Mouse (Mus musculus) layer of hippocampus, postnatal 36 days (tissue): Measurements from ENCODE around the gene Ltbp1. TPM values are rescaled to one million over a fixed set of nuclear protein-coding genes. Genes with fewer than 3 reads are reported as not detected.

Source experiments
- DNase-seq, 2 experiments: peaks; one replicate each; pipeline ENCODE4 v3.0.0; 2022
- total RNA-seq, 2 experiments: library from RNA; stranded (reverse); gene quantifications; 2 replicates each; pipeline ENCODE4 v1.2.3; 2021

Ltbp1 gene
- total RNA-seq, 2 experiments from 2014 or later, result 6.4 to 7.5 TPM

DNA sequence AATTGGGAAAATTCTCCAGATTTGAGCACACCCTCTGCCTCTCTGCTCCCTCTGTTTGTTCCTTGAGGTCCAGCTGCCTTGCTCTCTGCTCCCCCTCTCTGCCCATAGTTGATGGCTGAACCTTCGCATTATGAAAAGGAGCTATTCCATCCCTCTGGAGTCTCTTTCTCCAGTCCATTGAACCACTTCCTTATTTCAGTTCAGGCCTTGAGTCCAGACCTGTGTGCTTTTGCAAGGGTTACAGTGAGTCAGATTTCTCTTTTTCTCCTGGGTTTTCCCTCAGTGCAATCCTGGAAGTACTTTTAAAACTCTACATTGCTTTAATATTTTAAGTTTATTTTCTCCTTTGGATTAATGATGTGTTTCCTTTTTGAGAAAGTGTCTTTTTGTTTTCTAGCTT, 236.7 kb downstream of the Ltbp1 start:
- DNase-seq, result no peak

DNA sequence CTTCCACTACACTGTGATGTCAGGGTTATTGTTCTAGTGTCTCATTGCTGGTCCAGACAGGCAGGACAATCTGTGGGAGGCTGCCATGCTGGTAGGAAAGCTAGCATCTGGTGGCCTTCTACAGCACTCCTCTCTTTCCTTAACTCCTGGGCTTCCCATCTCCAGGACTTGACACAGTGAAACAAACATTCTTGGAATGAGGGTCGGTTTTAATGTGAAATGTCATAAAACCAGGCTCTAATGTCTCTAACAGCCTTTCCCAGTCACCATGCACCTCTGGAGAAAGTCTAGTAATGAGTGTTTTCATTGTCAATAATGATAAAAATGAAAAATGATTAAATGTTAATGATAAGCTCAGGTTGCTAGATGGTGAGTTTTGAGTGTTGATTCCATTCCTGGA, 237.9 kb downstream of the Ltbp1 start:
- no peak for DNase-seq

DNA sequence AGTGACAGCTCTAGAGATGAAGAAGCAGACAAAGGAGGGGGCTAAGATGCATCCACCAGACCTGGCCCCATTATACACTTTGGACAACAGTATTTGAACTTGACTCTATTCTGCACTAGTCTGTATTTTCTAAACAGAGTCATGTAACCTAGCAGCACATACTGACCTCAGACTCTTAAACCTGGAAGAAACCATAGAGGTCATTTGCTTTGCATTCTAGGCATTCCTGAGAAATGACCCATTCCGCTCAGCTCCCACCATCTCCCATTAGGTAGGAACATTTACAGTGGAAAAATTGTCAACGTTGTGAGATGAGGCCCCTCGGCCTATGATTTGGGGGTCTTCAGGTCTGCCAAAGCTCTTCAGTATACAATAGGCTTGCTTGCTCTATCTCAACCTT, 238.8 kb downstream of the Ltbp1 start:
- DNase-seq, result no peak

DNA sequence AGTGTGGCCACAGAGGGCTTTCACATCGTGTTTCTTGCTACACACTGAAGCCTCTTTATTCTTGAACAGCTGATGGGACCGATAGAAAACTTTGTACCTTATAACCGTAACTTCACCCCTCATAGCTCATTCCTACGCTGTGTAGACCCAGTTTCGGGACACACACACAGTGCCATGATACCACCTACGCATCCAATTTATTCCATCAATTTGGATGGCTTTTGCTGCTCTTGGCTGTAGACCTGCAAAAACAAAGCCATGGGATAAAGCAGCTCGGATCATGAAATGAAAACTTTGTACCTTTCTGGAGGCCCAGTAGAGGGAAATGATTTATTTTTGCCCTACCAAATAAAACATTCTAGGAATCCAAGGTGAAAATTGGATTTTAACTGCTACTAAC, 239.7 kb downstream of the Ltbp1 start:
- no peak for DNase-seq

DNA sequence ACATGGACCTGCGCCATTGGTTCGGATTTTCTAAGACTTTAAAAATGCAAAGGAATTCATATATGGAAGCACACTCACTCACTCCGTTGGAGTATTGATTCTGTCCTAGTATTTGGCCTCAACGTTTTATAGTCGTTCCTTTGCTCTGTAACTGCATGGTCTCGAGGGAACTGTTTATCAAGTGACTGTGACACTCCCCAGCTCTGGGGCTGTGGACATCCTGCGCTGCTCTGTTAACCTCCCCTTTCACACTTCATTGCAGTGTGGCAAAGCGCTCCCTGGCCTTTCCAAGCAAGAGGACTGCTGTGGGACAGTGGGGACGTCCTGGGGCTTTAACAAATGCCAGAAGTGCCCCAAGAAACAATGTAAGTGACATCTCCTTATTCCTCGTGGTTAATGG, 243.3 kb downstream of the Ltbp1 start:
- no peak for DNase-seq

DNA sequence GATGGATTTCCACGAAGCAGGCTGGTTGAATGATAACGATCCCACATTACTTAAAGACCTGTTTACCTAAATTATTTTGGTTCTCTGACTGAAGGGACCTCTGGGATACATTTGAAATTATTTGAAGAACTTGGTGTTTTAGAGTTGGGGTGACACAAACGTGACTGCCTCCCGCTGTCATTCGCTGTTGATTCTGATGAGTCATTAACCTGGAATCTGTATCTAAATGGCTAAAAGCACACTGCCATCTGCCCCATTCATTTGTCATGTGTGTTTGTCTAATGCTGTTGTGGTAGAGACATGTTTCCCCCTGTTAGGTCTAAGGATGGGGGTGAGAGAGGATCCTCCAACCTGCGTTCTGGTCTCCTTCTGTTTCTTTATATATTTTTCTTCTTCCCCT, 245.2 kb downstream of the Ltbp1 start:
- no peak for DNase-seq

DNA sequence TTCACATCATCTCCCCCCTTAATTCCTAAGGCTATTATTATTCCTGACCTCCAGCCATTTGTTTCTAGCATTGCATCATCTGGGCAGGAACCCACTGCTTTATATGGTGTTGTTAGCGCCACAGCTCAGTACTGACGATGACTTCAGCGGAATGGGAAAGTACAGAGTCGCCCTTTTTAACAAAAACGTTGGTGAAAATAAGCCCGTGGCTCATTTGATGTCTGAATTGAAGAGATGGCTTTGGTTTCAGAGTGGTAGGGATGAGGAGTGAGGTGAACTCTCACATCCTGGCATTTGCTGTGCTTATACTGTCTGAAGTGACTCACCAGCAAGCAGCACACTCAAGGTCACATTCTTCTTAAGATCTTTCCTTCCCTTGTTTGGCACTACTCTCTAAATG, 245.7 kb downstream of the Ltbp1 start:
- no peak for DNase-seq

DNA sequence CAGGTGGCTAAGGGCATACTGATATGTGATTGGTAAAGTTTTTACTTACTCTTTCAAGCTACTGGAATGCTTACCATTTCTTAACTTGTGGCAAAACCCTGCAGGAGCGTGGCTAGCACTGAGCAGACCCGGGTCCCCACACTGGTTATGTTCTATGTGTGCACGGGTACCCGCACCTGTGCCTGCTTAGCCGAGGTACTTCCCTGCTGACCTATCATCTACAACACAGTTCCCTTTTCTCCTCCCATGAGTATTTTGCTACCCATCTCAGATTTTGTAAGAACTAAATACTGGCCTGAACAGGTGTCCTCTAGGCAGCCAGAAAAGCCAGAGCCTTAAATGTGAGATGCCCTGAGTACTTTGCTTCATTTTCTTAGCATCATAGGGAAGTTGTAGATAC, 247.2 kb downstream of the Ltbp1 start:
- DNase-seq, result no peak

DNA sequence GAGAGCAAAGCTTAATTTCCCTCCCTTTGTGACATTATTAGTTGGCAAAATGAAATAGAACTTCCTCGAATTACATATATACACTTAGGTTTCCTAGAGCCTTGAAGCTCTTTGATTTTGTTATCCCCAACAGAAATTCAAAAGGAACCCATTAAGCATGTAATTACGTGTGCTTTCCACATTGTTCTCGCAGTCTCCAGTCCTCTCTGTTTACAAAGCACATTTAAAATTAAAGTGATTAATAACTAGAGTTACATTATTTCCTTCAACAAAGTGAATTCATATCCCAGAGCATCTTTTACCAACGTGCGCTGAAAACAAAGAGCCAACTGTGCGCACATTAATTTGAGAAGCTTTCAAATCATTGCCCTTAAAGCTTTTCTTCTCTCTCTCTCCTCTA, 249.5 kb downstream of the Ltbp1 start:
- DNase-seq, result no peak

DNA sequence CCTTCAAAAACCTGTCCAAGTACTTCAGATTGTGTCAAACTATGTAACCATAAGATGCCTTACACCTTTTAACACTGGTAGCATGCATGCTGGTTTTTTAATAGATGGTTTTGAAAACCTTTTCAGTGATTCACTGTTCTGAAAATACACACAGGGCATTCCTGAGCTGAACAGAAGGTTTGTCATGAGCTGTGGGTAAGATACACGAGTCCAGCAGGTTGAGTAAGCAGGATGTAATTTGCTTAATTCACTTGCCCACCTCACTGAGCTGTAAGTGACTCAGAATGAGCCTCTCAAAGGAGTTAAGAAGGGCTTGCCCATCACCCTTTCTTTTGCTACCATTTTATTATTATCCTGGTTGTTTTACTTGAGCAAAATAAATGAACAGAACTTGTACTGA, 250.6 kb downstream of the Ltbp1 start:
- DNase-seq, result no peak

DNA sequence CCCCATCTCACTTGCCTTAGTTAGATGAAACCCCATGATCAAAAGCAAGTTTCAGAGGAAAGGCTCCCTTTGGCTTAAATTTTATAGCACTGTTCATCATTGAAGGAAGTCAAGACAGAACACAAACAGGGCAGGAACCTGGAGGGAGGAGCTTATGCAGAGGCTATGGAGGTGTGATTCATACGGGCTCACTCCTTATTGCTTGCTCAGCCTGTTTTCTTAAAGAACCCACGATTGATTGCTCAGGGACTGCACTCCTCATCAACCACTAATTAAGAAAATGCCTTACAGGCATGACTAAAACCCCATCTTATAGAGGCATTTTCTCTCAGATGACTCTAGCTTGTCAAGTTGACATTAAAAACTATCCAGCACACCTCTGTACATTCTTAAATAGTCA, 253.1 kb downstream of the Ltbp1 start:
- DNase-seq, result no peak

DNA sequence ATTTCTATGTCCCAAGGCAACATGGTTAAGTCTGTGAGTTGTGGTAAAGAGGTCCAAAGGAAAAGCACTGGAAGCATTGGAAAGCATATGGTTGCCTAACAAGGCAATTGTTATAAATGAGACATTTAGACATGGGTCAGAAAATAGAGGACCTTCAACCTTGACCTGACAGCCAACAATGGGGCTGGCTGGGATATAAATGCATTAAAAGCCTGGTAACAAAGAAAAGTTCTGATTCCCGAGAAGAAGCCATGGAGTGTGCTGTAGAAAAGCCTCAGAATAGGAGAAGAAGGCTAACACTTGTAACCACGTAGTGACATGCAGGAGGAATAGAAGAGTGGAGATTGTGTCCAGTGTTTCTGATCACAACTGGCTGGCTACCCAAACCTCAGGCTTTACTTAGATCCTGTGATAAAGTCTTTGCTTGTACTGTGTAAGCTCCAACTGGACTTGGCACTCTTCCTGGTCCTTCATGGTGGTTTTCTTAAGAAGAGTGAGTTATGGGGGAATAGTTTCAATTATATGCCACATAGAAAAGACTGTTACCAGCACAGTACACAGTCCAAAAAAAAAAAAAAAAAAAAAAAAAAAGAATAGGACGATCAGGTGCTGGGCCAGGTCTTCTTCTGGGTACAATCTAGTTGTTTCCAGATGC, 258.1 kb downstream of the Ltbp1 start:
- no peak for DNase-seq

DNA sequence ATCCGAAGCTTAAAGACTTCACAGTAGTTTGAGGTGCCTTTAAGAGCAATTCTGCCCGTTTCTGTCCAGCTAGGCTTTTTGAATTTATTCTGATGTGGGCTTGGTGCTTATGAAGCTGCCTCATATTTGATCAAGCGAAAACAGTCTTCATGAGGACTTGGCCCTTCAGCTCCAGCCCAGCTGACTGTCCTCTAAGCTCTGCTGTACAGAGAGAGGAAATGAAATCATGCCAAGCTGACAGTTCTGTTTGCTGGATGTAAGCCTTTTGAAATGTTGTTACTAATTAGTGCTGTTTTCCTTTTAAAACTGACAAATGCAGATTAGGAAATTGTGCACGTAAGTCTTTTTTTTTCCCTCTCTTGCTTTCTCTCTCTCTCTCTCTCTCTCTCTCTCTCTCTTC, 263.1 kb downstream of the Ltbp1 start:
- no peak for DNase-seq

DNA sequence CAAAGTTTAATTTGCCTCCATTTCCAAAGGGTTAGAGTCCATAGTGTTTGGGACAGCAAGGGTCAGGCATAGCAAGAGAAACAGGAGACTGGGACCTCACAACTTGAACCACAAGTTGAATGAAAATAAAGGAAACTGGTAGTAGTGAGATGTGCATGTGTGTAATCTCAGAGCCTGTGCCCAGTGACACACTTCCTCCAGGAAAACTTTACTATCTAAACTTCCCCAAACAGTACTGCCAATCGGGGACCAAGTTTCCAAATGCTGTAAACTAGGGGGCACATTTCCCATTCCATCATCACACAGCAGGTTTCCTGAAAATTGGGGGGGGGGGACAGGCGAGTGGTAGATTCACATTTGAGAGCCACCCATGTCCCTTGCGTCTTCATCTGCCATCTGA, 267.1 kb downstream of the Ltbp1 start:
- no peak for DNase-seq

DNA sequence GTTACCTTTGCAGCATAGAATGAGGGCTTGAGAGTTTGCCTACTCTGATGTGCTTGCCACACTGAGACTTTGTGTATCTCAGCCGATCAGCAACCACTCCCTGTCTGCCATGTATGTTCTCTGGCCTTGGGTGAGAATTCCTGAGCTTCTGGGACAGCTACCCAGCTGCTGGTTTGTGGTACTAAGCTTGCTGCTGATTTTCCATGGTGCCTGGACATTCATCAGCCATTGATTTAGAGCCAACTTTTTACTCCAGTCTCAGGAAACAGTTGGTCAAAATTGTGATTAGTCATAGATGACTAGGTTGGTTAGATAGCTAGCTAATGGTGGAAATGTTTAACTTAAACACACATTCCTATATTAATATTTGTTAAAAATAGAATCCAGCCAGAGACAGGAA, 267.9 kb downstream of the Ltbp1 start:
- DNase-seq, result no peak

DNA sequence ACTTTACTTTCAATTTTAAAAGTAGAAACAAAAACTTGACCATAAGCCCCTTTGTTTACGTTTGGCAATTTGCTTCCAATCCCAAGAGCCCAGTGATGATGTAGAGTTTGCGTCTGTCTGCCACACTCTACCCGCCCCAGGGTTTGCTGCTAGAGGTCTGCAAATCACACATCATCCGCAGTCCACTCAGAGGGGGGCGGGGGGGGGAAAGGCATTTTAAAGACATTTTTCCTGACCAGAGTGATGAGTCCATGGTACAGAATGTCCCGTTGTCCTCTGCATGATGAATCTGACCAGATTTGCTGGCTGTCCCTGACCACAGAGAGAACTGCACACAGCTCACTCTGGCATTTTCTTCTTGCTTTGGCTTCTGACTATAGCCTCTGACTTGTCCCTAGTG, 269.9 kb downstream of the Ltbp1 start:
- DNase-seq, result no peak

DNA sequence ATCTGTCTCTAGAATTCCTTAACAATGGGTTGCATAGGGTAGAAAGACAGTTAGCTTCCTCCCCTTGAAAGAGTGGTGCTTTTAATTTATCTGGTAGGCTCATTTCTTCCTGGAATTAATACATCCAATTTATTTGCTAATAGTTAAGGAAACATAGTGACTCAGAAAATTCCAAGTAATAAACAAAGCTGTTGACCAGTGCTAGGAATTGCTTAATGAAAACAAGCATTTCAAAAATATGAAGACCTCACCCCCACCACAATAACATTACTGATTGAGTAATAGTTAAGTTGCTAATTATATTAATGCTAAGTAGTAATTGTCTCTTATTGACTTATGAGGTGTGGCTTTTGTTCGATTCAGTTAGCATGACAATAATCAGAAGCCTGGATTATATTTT, 272.7 kb downstream of the Ltbp1 start:
- DNase-seq, result no peak

DNA sequence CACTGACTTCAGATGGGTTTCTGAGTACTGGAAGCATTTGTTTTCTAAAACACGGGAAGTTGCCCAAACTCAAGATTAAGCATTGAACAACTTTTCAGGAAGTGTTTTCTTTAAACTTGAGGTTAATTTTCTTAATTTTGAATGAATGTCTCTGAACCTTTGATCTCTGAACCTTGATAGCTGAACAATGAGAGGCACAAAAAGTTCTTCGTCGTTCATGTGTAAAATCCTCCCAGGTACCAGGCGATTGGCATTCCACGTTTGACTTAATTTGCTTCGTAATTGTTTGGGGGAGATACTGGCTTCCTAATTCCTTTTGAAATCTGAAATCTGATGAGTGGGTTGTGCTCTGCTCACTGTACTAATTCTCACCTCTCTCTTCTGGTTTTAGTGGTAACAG, 273.2 kb downstream of the Ltbp1 start:
- no peak for DNase-seq

DNA sequence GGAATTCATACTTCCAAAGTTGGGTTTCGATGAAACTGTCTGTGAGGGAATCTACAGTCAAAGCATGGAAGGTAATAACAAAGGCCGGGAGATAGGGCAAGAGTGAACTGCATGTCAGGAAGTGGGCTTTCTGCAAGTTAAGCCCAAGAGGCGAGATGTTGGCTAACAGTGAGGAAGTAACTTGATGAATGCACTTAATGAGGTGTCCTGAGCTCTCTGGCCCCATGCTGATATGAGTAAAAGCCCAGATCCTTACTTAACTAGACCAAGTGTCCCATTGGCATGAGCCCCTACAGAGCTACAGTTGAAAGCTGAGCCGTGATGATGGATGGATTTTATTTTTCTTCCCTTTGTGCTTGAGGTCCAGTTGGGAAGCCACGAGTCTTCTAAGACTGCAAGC, 276.0 kb downstream of the Ltbp1 start:
- DNase-seq, result no peak

DNA sequence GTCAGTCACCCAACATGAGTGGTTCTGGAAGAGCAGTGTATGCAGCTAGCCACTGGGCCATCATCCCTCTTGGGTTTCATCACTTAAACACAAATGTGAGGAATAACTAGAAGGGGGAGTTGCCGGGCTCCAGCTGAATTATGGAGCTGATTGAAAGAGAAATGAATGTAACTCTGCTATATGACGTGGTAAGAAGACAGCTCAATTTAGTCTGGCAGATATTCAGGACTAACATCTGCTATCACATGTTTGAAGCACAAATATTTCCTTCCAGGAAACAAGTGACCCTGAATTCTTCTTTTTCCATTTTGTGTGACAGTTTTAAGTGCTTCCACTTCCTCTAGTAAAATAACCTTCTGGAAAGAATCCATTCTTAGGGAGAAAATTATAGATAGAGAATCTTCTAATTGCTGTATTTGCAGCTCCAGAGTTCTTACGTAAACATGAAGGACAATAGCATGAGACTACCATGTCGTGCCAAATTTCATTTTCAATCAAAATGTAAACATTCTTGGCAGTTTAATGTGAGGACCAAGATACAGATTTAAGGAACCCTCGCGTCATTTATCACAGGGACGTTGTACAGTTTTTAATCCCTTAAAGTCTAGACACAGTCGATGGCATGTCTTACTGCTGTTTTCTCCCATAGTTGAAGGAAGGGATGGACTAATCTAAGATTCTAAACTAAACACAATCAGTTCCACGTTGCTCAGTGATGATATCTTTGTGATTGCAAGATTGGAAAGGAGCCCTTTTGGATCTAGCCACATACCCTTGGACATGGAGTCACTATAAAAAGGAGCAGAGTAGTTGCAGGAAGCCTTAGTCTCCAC, 279.7 kb downstream of the Ltbp1 start:
- DNase-seq, result no peak

DNA sequence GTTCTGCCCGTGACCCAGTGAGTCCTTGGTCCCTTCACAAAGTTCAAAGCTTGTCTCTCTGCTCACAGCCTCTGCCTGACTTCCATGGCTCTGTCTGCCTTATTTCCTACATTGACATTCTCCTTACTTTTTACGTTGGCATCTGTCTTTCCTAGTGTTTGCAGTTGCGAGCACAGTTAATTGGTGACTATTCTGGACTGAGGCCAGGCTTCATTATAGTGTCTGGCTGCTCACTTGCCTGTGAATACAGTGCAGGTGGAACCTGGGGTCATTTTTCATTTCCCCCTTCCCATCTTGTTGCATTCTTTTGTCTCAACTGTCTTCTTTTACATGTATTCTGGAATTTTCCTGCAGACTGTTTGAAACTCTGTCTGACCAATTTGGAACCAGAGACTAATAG, 287.6 kb downstream of the Ltbp1 start:
- no peak for DNase-seq

DNA sequence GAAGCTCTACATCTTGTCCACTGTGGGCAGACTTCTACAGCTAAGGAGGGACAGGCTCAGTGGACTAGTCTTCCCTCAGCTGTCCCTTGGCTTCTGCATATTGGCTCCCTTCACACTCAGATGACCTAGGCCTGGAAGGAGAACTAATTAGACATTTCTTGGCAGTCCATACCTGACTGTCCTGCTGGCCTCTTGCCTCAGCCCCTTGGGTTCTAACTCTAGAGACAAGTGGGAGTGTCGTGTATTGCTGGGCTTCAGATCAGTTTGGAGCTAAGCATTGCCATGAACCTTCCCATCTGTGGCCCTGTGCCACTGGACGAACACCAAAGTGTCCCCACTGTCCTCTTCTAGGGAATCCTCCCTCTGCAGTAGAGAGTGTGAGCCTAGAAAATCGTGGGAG, 288.4 kb downstream of the Ltbp1 start:
- no peak for DNase-seq

DNA sequence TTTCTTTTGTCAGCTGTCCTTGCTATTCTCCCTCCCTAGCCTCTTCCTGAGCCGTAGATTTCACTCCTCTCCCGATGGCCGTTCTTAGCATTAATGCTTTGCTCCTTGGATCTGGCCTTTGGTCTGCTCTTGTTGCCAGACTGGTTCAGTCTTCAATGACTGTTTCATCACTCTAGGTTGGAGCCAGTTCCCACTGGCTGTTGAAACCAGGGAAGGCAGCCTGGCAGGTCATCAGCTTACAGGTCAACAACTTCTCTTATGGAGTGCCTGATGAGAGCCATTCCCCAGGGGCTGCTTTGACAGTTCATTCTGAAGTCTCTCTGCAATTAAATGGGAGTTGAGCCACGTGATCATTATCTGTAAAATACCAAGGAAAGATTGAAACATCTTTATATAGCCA, 295.5 kb downstream of the Ltbp1 start:
- no peak for DNase-seq

DNA sequence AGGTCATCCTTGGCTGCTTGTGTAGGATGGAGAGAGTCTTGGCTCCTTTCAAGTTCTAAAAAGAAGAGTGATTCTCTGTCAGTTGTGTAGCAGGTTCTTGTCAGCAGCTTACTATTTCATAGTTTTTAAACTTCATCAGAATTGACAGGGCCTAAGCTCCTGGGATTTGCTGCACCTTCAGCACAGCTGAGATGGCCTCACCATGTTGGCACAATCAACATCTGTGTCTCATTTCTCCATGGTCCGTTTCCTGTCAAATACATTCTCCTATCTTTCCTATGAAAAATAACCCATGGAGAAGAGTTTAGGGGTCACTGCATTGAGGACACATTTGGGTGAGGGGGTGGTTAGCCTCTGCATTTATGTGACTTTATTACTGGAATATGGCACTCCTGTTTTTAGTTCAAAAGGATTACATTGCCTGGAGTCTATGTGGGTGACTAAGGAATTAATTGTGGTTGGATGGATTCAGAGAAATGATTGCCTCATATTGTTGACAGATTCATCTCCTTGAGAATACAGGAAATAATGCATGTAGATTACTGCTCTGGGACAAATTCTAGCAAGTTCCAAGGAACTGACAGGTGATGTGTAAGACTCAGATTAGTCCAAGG, 299.5 kb downstream of the Ltbp1 start:
- DNase-seq, result no peak
